Mouse (Mus musculus): Measurements from ENCODE around the gene Mrpl54. TPM values are rescaled to one million over a fixed set of nuclear protein-coding genes. Genes with fewer than 3 reads are reported as not detected.

The Mrpl54 gene
- polyA plus RNA-seq, 1 experiment, result 102 TPM

GRCm38 (mm10) chr10:81257158-81258039 is 9.3 kb downstream of the Mrpl54 start:
- Histone ChIP-seq H3K4me1 (replicated peaks; ENCODE audit: control insufficient read depth, insufficient read depth, low read length) (peaks cover 25% of the 10 kb centered on the region), H3K36me3 (ENCODE audit: control insufficient read depth, insufficient read depth, low read length) (no peaks in the 10 kb centered on the region), H3K27me3 (ENCODE audit: control insufficient read depth, insufficient read depth, low read length) (no peaks in the 10 kb centered on the region; the same call in 1 of the 2 replicates), H3K27ac (ENCODE audit: control insufficient read depth, insufficient read depth, low read length) (no peak overlapping the region), H3K4me3 (ENCODE audit: control insufficient read depth, insufficient read depth, low read length) (peak overlapping the region; percentile 42)
- 2% methylated on average over 62 of the region's 62 CpGs for WGBS
- peak; percentile 60 for DNase-seq
- TF ChIP-seq POLR2A (IDR thresholded peaks at IDR 0.05; ENCODE audit: control insufficient read depth, extremely low read depth, insufficient read depth, low read length, poor library complexity) (no peak), CTCF (IDR thresholded peaks at IDR 0.05; ENCODE audit: borderline replicate concordance, control insufficient read depth, extremely low read depth, insufficient read depth, low read length, poor library complexity) (no peak)

GRCm38 (mm10) chr10:81254886-81255285 is 11.8 kb downstream of the Mrpl54 start:
- 6% methylated on average over 1 of the region's 1 CpGs for WGBS
- H3K4me3 ChIP-seq (ENCODE audit: control insufficient read depth, insufficient read depth, low read length), result no peak overlapping the region
- H3K27ac ChIP-seq (ENCODE audit: control insufficient read depth, insufficient read depth, low read length), result no peak overlapping the region

GRCm38 (mm10) chr10:81252424-81253419 is 14.0 kb downstream of the Mrpl54 start, which contains the start of gene Matk:
TSS of gene Matk (plus strand) at chr10:81252935.
- H3K27me3 ChIP-seq (ENCODE audit: control insufficient read depth, insufficient read depth, low read length), result no peaks in the 10 kb centered on the region; the same call in 1 of the 2 replicates
- H3K27ac ChIP-seq (ENCODE audit: control insufficient read depth, insufficient read depth, low read length), result no peak within 1 kb of the TSS
- TF ChIP-seq POLR2A (IDR thresholded peaks at IDR 0.05; ENCODE audit: control insufficient read depth, extremely low read depth, insufficient read depth, low read length, poor library complexity) (no peak), CTCF (IDR thresholded peaks at IDR 0.05; ENCODE audit: borderline replicate concordance, control insufficient read depth, extremely low read depth, insufficient read depth, low read length, poor library complexity) (no peak)
- H3K36me3 ChIP-seq (ENCODE audit: control insufficient read depth, insufficient read depth, low read length), result no peaks in the 10 kb centered on the region
- DNase-seq, result peak; percentile 72
- no peak within 1 kb of the TSS; the same call in 1 of the 2 replicates for H3K4me3 ChIP-seq (ENCODE audit: control insufficient read depth, insufficient read depth, low read length)
- peaks cover 40% of the 10 kb centered on the region for H3K4me1 ChIP-seq (replicated peaks; ENCODE audit: control insufficient read depth, insufficient read depth, low read length)
- 16% methylated on average over 44 of the region's 44 CpGs for WGBS

More at GRCm38 (mm10) chr10:81254886-81255285, 11.8 kb downstream of the Mrpl54 start:
- Histone ChIP-seq H3K27me3 (ENCODE audit: control insufficient read depth, insufficient read depth, low read length) (no peaks in the 10 kb centered on the region; the same call in 1 of the 2 replicates), H3K36me3 (ENCODE audit: control insufficient read depth, insufficient read depth, low read length) (no peaks in the 10 kb centered on the region), H3K4me1 (replicated peaks; ENCODE audit: control insufficient read depth, insufficient read depth, low read length) (peaks cover 28% of the 10 kb centered on the region)
- TF ChIP-seq POLR2A (IDR thresholded peaks at IDR 0.05; ENCODE audit: control insufficient read depth, extremely low read depth, insufficient read depth, low read length, poor library complexity) (no peak), CTCF (IDR thresholded peaks at IDR 0.05; ENCODE audit: borderline replicate concordance, control insufficient read depth, extremely low read depth, insufficient read depth, low read length, poor library complexity) (no peak)
- no peak for DNase-seq

- no peaks in the 10 kb centered on the region; the same call in 1 of the 2 replicates for H3K27me3 ChIP-seq (ENCODE audit: control insufficient read depth, insufficient read depth, low read length)
- no peak overlapping the region for H3K27ac ChIP-seq (ENCODE audit: control insufficient read depth, insufficient read depth, low read length)
- no peak for DNase-seq
- peaks cover 52% of the 10 kb centered on the region for H3K4me1 ChIP-seq (replicated peaks; ENCODE audit: control insufficient read depth, insufficient read depth, low read length)
- WGBS, result 68% methylated on average over 8 of the region's 8 CpGs
- no peak overlapping the region for H3K4me3 ChIP-seq (ENCODE audit: control insufficient read depth, insufficient read depth, low read length)
- no peak for TF ChIP-seq POLR2A (IDR thresholded peaks at IDR 0.05; ENCODE audit: control insufficient read depth, extremely low read depth, insufficient read depth, low read length, poor library complexity)
- no peak for TF ChIP-seq CTCF (IDR thresholded peaks at IDR 0.05; ENCODE audit: borderline replicate concordance, control insufficient read depth, extremely low read depth, insufficient read depth, low read length, poor library complexity)
- H3K36me3 ChIP-seq (ENCODE audit: control insufficient read depth, insufficient read depth, low read length), result no peaks in the 10 kb centered on the region
Measured at GRCm38 (mm10) chr10:81249442-81249841, 17.3 kb downstream of the Mrpl54 start.

GRCm38 (mm10) chr10:81247804-81248203 is 18.9 kb downstream of the Mrpl54 start:
- Histone ChIP-seq H3K36me3 (ENCODE audit: control insufficient read depth, insufficient read depth, low read length) (no peaks in the 10 kb centered on the region), H3K4me1 (replicated peaks; ENCODE audit: control insufficient read depth, insufficient read depth, low read length) (peaks cover 49% of the 10 kb centered on the region), H3K27me3 (ENCODE audit: control insufficient read depth, insufficient read depth, low read length) (no peaks in the 10 kb centered on the region; the same call in 1 of the 2 replicates), H3K27ac (ENCODE audit: control insufficient read depth, insufficient read depth, low read length) (peak overlapping the region; percentile 89), H3K4me3 (ENCODE audit: control insufficient read depth, insufficient read depth, low read length) (no peak overlapping the region)
- DNase-seq, result peak; percentile 38
- WGBS, result 20% methylated on average over 2 of the region's 2 CpGs
- no peak for TF ChIP-seq CTCF (IDR thresholded peaks at IDR 0.05; ENCODE audit: borderline replicate concordance, control insufficient read depth, extremely low read depth, insufficient read depth, low read length, poor library complexity)
- TF ChIP-seq POLR2A (IDR thresholded peaks at IDR 0.05; ENCODE audit: control insufficient read depth, extremely low read depth, insufficient read depth, low read length, poor library complexity), result no peak

- Histone ChIP-seq H3K27ac (ENCODE audit: control insufficient read depth, insufficient read depth, low read length) (no peak overlapping the region), H3K36me3 (ENCODE audit: control insufficient read depth, insufficient read depth, low read length) (no peaks in the 10 kb centered on the region), H3K4me1 (replicated peaks; ENCODE audit: control insufficient read depth, insufficient read depth, low read length) (peaks cover 64% of the 10 kb centered on the region), H3K27me3 (ENCODE audit: control insufficient read depth, insufficient read depth, low read length) (no peaks in the 10 kb centered on the region), H3K4me3 (ENCODE audit: control insufficient read depth, insufficient read depth, low read length) (no peak overlapping the region)
- TF ChIP-seq CTCF (IDR thresholded peaks at IDR 0.05; ENCODE audit: borderline replicate concordance, control insufficient read depth, extremely low read depth, insufficient read depth, low read length, poor library complexity), result no peak
- TF ChIP-seq POLR2A (IDR thresholded peaks at IDR 0.05; ENCODE audit: control insufficient read depth, extremely low read depth, insufficient read depth, low read length, poor library complexity), result no peak
- DNase-seq, result peak; percentile 1
- 95% methylated on average over 6 of the region's 6 CpGs for WGBS
Measured at GRCm38 (mm10) chr10:81245166-81245565, 21.6 kb downstream of the Mrpl54 start.

Data from thymus, adult 2 months (tissue).